Mouse (Mus musculus): ENCODE results near the gene Trrap. TPM values are rescaled to one million over a fixed set of nuclear protein-coding genes. Genes with fewer than 3 reads are reported as not detected.

The Trrap gene
- polyA plus RNA-seq, 1 experiment from 2014 or later, result 101 TPM

DNA sequence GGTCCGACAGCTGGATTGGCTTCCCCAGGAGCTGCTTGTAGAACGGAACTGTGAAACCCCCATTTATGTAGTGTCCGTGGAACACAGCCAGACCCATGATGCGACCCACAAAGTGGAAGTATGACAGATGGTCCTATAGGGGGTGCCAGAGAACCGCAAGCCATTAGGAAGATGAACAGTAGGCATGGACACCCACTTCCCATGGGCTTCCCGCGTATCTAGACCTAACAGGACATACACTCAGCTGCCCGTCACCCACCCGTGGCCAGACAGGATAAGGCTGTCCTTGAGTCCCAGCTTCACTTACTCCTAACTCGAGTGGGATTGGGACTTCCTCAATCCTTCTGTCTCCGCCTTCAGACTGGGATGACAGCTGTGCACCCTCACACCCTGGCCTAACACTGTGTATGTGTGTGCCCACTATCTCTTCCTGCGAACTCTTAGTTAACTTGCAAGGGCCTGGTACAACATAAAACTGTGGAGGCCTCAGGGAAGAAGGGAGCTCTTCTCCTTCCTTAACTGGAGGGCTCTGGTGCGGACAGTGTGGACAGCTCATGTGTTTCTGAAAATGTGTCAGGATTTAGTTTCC lies 117.2 kb downstream of the Trrap start:
- 83% methylated on average over 13 of the region's 13 CpGs for WGBS

DNA sequence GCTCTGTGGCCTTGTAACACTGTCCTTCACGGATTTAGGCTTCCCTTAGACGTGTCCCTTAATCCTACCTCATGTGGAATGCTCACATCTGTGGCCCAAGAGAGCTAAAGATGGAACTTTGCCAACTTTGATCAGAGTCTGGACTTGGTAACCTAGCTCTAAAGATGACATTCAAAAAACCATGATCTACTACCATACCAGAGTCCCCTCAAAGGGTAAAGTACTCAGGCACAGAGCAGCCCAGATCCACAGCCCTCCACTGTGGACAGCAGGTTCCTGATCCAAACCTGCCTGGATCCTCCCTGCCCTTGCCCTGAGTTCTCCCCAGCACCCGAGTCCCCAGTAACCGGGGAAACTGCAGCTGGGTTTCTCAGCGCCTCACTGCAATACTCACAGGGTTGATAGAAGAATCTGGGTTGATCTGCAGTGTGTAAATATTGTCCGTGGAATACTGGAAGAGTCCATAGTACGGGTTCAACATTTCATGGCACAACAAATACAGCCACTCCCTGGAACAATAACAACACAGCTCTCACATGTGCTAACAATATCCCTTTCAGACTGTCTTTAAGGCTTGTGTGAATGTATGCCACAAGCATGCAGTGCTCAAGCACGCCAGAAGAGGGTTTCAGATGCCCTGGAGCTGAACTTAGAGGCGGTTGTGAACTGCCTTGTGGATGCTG lies 118.6 kb downstream of the Trrap start:
- Histone ChIP-seq H3K9me3 (ENCODE audit: control insufficient read depth, low read depth, low read length) (no peaks in the 10 kb centered on the region), H3K4me1 (ENCODE audit: control insufficient read depth, insufficient read depth, low read length) (no peaks in the 10 kb centered on the region), H3K4me2 (replicated peaks; ENCODE audit: low read depth, low read length) (no peak overlapping the region), H3K4me3 (ENCODE audit: low read depth, low read length) (no peak overlapping the region), H3K27me3 (ENCODE audit: control insufficient read depth, insufficient read depth, low read length) (no peaks in the 10 kb centered on the region), H3K36me3 (ENCODE audit: control insufficient read depth, insufficient read depth, low read length) (peaks cover 75% of the 10 kb centered on the region), H3K9ac (replicated peaks; ENCODE audit: low read depth, low read length) (no peak overlapping the region), H3K27ac (ENCODE audit: low read length) (no peak overlapping the region)
- 86% methylated on average over 9 of the region's 9 CpGs for whole genome bisulfite sequencing
- no peak for ATAC-seq (ENCODE audit: insufficient number of reproducible peaks, insufficient read depth, low FRiP score, low read depth)

More for the DNA sequence above, 117.2 kb downstream of the Trrap start:
- ATAC-seq (ENCODE audit: insufficient number of reproducible peaks, insufficient read depth, low FRiP score, low read depth), result no peak
- Histone ChIP-seq H3K9me3 (ENCODE audit: control insufficient read depth, low read depth, low read length) (no peaks in the 10 kb centered on the region), H3K4me1 (ENCODE audit: control insufficient read depth, insufficient read depth, low read length) (no peaks in the 10 kb centered on the region), H3K4me3 (ENCODE audit: low read depth, low read length) (no peak overlapping the region), H3K36me3 (ENCODE audit: control insufficient read depth, insufficient read depth, low read length) (peaks cover 74% of the 10 kb centered on the region), H3K27me3 (ENCODE audit: control insufficient read depth, insufficient read depth, low read length) (no peaks in the 10 kb centered on the region), H3K9ac (replicated peaks; ENCODE audit: low read depth, low read length) (no peak overlapping the region), H3K27ac (ENCODE audit: low read length) (no peak overlapping the region), H3K4me2 (replicated peaks; ENCODE audit: low read depth, low read length) (no peak overlapping the region)

DNA sequence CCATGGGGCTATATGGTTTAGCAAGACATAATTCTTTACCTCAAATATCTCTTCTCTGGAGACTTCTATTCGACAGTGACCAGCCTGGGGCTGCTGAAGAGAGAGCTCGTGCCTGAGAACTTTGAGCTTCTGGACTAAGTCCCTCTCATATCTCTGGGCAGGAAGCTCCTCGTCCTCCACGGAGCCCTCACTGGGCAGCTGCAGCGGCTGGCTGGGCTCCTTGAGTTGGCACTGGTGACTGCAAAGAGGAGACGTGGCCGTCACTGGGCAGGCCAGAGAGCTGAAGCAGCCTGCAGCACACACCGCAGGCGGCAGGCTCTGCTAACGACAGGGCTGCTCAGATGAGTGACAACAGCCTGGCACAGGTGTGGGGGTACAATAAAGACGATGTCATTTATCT lies 123.7 kb downstream of the Trrap start:
- 88% methylated on average over 11 of the region's 11 CpGs for WGBS
- Histone ChIP-seq H3K4me2 (replicated peaks; ENCODE audit: low read depth, low read length) (no peak overlapping the region), H3K27me3 (ENCODE audit: control insufficient read depth, insufficient read depth, low read length) (no peaks in the 10 kb centered on the region), H3K4me3 (ENCODE audit: low read depth, low read length) (no peak overlapping the region), H3K27ac (ENCODE audit: low read length) (no peak overlapping the region), H3K9me3 (ENCODE audit: control insufficient read depth, low read depth, low read length) (no peaks in the 10 kb centered on the region), H3K36me3 (ENCODE audit: control insufficient read depth, insufficient read depth, low read length) (peaks cover 60% of the 10 kb centered on the region), H3K4me1 (ENCODE audit: control insufficient read depth, insufficient read depth, low read length) (no peaks in the 10 kb centered on the region), H3K9ac (replicated peaks; ENCODE audit: low read depth, low read length) (no peak overlapping the region)
- ATAC-seq (ENCODE audit: insufficient number of reproducible peaks, insufficient read depth, low FRiP score, low read depth), result no peak

DNA sequence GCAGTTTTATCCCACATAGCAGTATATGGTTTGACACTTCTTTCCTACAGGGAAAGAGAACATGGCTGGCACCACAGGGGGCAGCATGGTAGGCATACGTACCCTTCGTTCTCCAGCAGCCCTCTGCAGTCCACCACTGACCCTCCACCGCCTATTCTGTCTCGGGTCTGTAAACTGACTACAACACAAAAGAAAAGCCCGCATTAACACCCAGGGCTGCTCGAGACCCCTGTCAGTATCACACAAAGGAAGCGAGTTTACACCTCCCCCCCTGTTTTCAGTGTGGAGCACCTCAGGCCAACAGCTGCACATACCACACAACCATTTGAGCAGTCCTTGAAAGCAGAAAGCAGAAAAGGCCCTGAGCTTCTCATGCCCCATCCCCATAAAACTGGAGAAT lies 130.3 kb downstream of the Trrap start:
- Histone ChIP-seq H3K36me3 (ENCODE audit: control insufficient read depth, insufficient read depth, low read length) (peaks cover 46% of the 10 kb centered on the region), H3K9ac (replicated peaks; ENCODE audit: low read depth, low read length) (no peak overlapping the region), H3K4me2 (replicated peaks; ENCODE audit: low read depth, low read length) (no peak overlapping the region), H3K4me3 (ENCODE audit: low read depth, low read length) (no peak overlapping the region), H3K27me3 (ENCODE audit: control insufficient read depth, insufficient read depth, low read length) (no peaks in the 10 kb centered on the region), H3K9me3 (ENCODE audit: control insufficient read depth, low read depth, low read length) (no peaks in the 10 kb centered on the region), H3K27ac (ENCODE audit: low read length) (no peak overlapping the region), H3K4me1 (ENCODE audit: control insufficient read depth, insufficient read depth, low read length) (no peaks in the 10 kb centered on the region; the same call in 1 of the 2 replicates)
- no peak for ATAC-seq (ENCODE audit: insufficient number of reproducible peaks, insufficient read depth, low FRiP score, low read depth)
- WGBS, result 69% methylated on average over 7 of the region's 7 CpGs

DNA sequence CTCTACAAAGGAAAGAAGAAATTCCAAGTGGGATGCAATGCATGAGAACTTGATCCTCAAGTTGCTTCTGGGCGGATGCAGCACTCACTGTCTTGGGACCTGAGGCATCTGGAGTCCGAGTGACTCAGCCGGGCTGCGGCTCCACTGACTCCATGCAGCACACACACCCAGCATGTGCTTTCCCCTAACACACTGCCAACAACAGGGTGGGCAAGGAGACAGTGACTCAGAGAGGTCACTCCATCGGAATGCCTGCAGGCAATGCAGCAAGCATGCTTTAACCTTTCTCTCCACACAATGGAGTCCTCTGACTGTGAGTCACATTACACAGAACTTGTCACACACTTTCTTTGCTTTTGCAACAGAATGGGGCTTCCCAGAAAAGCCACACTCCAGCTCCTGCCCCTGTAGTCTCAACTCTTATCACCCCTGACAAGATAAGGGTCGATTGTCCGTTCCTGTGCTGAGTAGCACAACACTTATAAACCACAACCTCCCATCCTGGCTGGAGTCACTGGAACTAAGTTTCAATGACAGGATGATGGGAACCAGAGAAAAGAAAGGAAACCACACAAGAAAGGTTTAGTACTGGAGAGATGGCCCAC lies 131.0 kb downstream of the Trrap start:
- 46% methylated on average over 7 of the region's 7 CpGs for WGBS
- Histone ChIP-seq H3K27ac (ENCODE audit: low read length) (no peak overlapping the region), H3K9me3 (ENCODE audit: control insufficient read depth, low read depth, low read length) (no peaks in the 10 kb centered on the region), H3K4me3 (ENCODE audit: low read depth, low read length) (no peak overlapping the region), H3K27me3 (ENCODE audit: control insufficient read depth, insufficient read depth, low read length) (no peaks in the 10 kb centered on the region), H3K4me1 (ENCODE audit: control insufficient read depth, insufficient read depth, low read length) (no peaks in the 10 kb centered on the region; the same call in 1 of the 2 replicates), H3K36me3 (ENCODE audit: control insufficient read depth, insufficient read depth, low read length) (peaks cover 39% of the 10 kb centered on the region), H3K9ac (replicated peaks; ENCODE audit: low read depth, low read length) (no peak overlapping the region), H3K4me2 (replicated peaks; ENCODE audit: low read depth, low read length) (no peak overlapping the region)
- no peak for ATAC-seq (ENCODE audit: insufficient number of reproducible peaks, insufficient read depth, low FRiP score, low read depth)

DNA sequence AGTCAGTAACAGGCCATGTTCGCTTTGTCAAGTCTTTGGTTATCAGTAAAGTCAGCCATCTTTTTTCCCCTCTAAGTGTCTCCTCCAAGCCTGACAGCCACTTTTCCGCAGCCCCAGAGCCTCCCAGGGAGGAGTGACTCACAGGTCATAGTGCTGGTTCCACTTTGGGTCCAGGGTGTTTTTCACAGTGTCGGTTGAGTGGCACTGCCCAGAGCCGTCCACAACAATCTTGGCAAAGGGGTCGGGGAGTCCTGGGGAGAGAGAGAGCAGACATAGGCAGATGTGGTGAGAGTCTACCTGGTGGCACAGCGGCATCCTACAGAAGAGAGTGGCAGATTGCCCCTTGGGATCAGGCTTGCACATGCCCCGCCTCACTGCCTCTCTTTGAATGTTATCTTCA lies 133.5 kb downstream of the Trrap start:
- Histone ChIP-seq H3K4me3 (ENCODE audit: low read depth, low read length) (no peak overlapping the region), H3K27me3 (ENCODE audit: control insufficient read depth, insufficient read depth, low read length) (no peaks in the 10 kb centered on the region), H3K36me3 (ENCODE audit: control insufficient read depth, insufficient read depth, low read length) (peaks cover 27% of the 10 kb centered on the region), H3K9me3 (ENCODE audit: control insufficient read depth, low read depth, low read length) (no peaks in the 10 kb centered on the region), H3K9ac (replicated peaks; ENCODE audit: low read depth, low read length) (no peak overlapping the region), H3K27ac (ENCODE audit: low read length) (no peak overlapping the region), H3K4me2 (replicated peaks; ENCODE audit: low read depth, low read length) (no peak overlapping the region), H3K4me1 (ENCODE audit: control insufficient read depth, insufficient read depth, low read length) (no peaks in the 10 kb centered on the region; the same call in 1 of the 2 replicates)
- no peak for ATAC-seq (ENCODE audit: insufficient number of reproducible peaks, insufficient read depth, low FRiP score, low read depth)
- 88% methylated on average over 7 of the region's 7 CpGs for WGBS

DNA sequence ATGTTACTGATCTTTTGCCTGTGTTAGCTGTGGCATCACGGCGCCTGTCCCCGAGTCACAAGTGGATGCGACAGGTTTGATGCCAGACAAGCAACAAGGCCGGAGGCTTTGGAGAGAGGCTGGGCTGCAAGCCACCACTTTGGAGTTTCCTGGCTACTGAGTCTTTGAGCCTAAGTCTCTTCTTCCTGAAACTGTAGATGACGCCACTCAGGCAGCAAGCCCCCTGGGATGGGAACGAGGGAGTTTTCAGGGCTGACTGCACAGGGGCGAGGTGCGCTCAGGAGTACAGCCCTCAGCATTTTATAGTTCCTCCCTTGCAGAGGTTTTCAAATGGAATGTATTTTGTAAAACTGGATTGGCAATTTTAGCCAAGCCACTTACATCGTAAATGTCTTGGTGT lies 134.3 kb downstream of the Trrap start:
- no peak overlapping the region for H3K27ac ChIP-seq (ENCODE audit: low read length)
- H3K9ac ChIP-seq (replicated peaks; ENCODE audit: low read depth, low read length), result no peak overlapping the region
- peaks cover 22% of the 10 kb centered on the region for H3K36me3 ChIP-seq (ENCODE audit: control insufficient read depth, insufficient read depth, low read length)
- no peak overlapping the region for H3K4me3 ChIP-seq (ENCODE audit: low read depth, low read length)
- H3K9me3 ChIP-seq (ENCODE audit: control insufficient read depth, low read depth, low read length), result no peaks in the 10 kb centered on the region
- 81% methylated on average over 10 of the region's 10 CpGs for WGBS
- H3K4me2 ChIP-seq (replicated peaks; ENCODE audit: low read depth, low read length), result no peak overlapping the region
- ATAC-seq (ENCODE audit: insufficient number of reproducible peaks, insufficient read depth, low FRiP score, low read depth), result no peak
- no peaks in the 10 kb centered on the region; the same call in 1 of the 2 replicates for H3K4me1 ChIP-seq (ENCODE audit: control insufficient read depth, insufficient read depth, low read length)
- H3K27me3 ChIP-seq (ENCODE audit: control insufficient read depth, insufficient read depth, low read length), result no peaks in the 10 kb centered on the region

DNA sequence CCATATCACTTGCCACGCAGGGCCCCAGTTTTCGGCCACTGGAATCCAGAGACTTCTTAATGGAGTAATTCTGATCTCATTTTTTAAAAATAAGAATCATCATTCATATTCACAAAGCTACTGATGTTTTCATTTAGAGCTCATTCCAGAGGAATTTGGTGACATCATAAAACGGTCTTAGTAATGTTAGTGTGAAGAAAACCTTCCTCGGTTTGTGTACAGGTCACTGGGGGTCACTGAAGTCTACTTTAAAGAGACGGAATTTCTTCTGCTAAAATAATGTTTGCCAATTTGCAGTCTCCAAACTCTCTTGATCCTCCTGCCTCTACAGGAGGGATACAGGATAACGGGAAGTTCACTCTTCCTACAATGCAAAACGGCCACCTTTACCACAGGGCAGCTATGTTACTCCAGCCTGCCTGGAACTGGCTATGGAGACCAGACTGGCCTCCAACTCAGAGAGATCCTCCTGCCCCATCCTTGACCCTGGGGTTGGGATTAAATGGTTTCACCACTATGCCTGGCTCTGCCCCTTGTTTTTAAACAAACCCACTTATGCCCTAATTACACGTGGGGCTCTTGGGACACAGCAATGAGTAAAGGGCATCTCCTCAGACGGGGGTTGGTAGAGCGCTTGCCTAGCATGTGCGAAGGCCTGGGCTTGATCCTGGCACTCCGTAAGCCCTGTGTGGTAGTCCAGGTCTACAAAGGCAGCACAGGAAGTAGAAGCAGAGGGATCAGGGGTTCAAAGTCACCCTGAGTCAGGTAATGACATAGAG lies 137.0 kb downstream of the Trrap start:
- Histone ChIP-seq H3K4me2 (replicated peaks; ENCODE audit: low read depth, low read length) (no peak overlapping the region), H3K4me3 (ENCODE audit: low read depth, low read length) (no peak overlapping the region), H3K27me3 (ENCODE audit: control insufficient read depth, insufficient read depth, low read length) (no peaks in the 10 kb centered on the region), H3K27ac (ENCODE audit: low read length) (no peak overlapping the region), H3K4me1 (ENCODE audit: control insufficient read depth, insufficient read depth, low read length) (no peaks in the 10 kb centered on the region; the same call in 1 of the 2 replicates), H3K36me3 (ENCODE audit: control insufficient read depth, insufficient read depth, low read length) (peaks cover 13% of the 10 kb centered on the region; the same call in 1 of the 2 replicates), H3K9me3 (ENCODE audit: control insufficient read depth, low read depth, low read length) (no peaks in the 10 kb centered on the region), H3K9ac (replicated peaks; ENCODE audit: low read depth, low read length) (no peak overlapping the region)
- no peak for ATAC-seq (ENCODE audit: insufficient number of reproducible peaks, insufficient read depth, low FRiP score, low read depth)
- 59% methylated on average over 12 of the region's 12 CpGs for WGBS

All from stomach, embryonic 14.5 days (tissue).